Mouse (Mus musculus) embryonic facial prominence, embryonic 13.5 days (tissue): ENCODE measurements around the gene Fam187b. TPM values are rescaled to one million over a fixed set of nuclear protein-coding genes. Genes with fewer than 3 reads are reported as not detected.

Experiments used
- ATAC-seq: fragments of 200-750 bp; cut with Nextera tagmentation; 2 replicates; pipeline ENCODE4 v1.8.0; 2017; ENCODE audit warnings: low read depth; ENCODE audit not compliant: insufficient number of reproducible peaks, insufficient read depth, low FRiP score, low TSS enrichment
- H3K27ac ChIP-seq: fragments of 300-500 bp; sonication (generic); 2 replicates; pipeline ENCODE4 v1.5.1; 2015; ENCODE audit warnings: moderate library complexity, mild to moderate bottlenecking, inconsistent platforms
- H3K27me3 ChIP-seq: fragments of 300-500 bp; sonication (generic); 2 replicates; pipeline ENCODE4 v1.6.1; 2015; ENCODE audit warnings: mild to moderate bottlenecking, inconsistent platforms
- H3K36me3 ChIP-seq: fragments of 300-500 bp; sonication (generic); 2 replicates; pipeline ENCODE4 v1.6.1; 2015; ENCODE audit warnings: mild to moderate bottlenecking, inconsistent platforms
- H3K4me1 ChIP-seq: fragments of 300-500 bp; sonication (generic); 2 replicates; pipeline ENCODE4 v1.6.1; 2015; ENCODE audit warnings: inconsistent platforms
- H3K4me2 ChIP-seq: fragments of 300-500 bp; sonication (generic); 2 replicates; pipeline ENCODE4 v1.6.1; 2015; ENCODE audit warnings: moderate library complexity, mild to moderate bottlenecking, inconsistent platforms
- H3K4me3 ChIP-seq: fragments of 300-500 bp; sonication (generic); 2 replicates; pipeline ENCODE4 v1.5.1; 2015; ENCODE audit warnings: mild to moderate bottlenecking, inconsistent platforms
- H3K9ac ChIP-seq: fragments of 300-500 bp; sonication (generic); 2 replicates; pipeline ENCODE4 v1.6.1; 2015; ENCODE audit warnings: mild to moderate bottlenecking, inconsistent platforms
- H3K9me3 ChIP-seq: fragments of 300-500 bp; sonication (generic); 2 replicates; pipeline ENCODE4 v1.6.1; 2016; ENCODE audit warnings: inconsistent platforms
- WGBS: fragments of 180-500 bp; shearing (Covaris S2); methylation state at CpG from one replicate; pipeline ENCODE4 v1.1.7; 2015; ENCODE audit warnings: mixed read lengths; 5-methylcytosine and 5-hydroxymethylcytosine counted together
- polyA plus RNA-seq: library from polyadenylated mRNA; unstranded; fragments of >200 nt; fragmentation: Nextera tagmentation; extraction: Ambion mirVana; gene quantifications from 2 replicates; pipeline ENCODE4 v1.2.1, GENCODE M21; 2015

The Fam187b gene
- polyA plus RNA-seq, 1 experiment from 2014 or later = 1.5 TPM

GRCm38 (mm10) chr7:31030717-31031116, 57.1 kb downstream of the Fam187b start:
- 78% methylated on average over 2 of the region's 2 CpGs for WGBS
- H3K27me3 ChIP-seq = no peaks in the 10 kb centered on the region
- no peaks in the 10 kb centered on the region for H3K9me3 ChIP-seq
- no peaks in the 10 kb centered on the region for H3K4me1 ChIP-seq
- no peak overlapping the region for H3K9ac ChIP-seq
- ATAC-seq = no peak
- no peaks in the 10 kb centered on the region for H3K36me3 ChIP-seq
- no peak overlapping the region for H3K27ac ChIP-seq
- no peak overlapping the region for H3K4me3 ChIP-seq
- no peak overlapping the region for H3K4me2 ChIP-seq

GRCm38 (mm10) chr7:31031731-31032130, 58.1 kb downstream of the Fam187b start:
- WGBS = 76% methylated on average over 7 of the region's 7 CpGs
- Histone ChIP-seq H3K9ac (no peak overlapping the region), H3K27me3 (no peaks in the 10 kb centered on the region), H3K9me3 (no peaks in the 10 kb centered on the region), H3K4me3 (no peak overlapping the region), H3K36me3 (no peaks in the 10 kb centered on the region), H3K4me2 (no peak overlapping the region), H3K4me1 (no peaks in the 10 kb centered on the region), H3K27ac (no peak overlapping the region)
- ATAC-seq = no peak

GRCm38 (mm10) chr7:31033409-31034165, 60.0 kb downstream of the Fam187b start:
- H3K4me1 ChIP-seq = no peaks in the 10 kb centered on the region
- no peak overlapping the region for H3K27ac ChIP-seq
- H3K4me2 ChIP-seq = no peak overlapping the region
- ATAC-seq = no peak
- no peaks in the 10 kb centered on the region for H3K27me3 ChIP-seq
- no peak overlapping the region for H3K4me3 ChIP-seq
- no peaks in the 10 kb centered on the region for H3K36me3 ChIP-seq
- no peaks in the 10 kb centered on the region for H3K9me3 ChIP-seq
- no peak overlapping the region for H3K9ac ChIP-seq
- WGBS = 68% methylated on average over 9 of the region's 9 CpGs

GRCm38 (mm10) chr7:31034789-31035188, 61.2 kb downstream of the Fam187b start:
- ATAC-seq = no peak

GRCm38 (mm10) chr7:31035291-31035690, 61.7 kb downstream of the Fam187b start:
- Histone ChIP-seq H3K4me2 (no peak overlapping the region), H3K4me3 (no peak overlapping the region), H3K9me3 (no peaks in the 10 kb centered on the region), H3K36me3 (no peaks in the 10 kb centered on the region), H3K9ac (no peak overlapping the region), H3K4me1 (no peaks in the 10 kb centered on the region), H3K27me3 (peaks cover 11% of the 10 kb centered on the region), H3K27ac (no peak overlapping the region)
- WGBS = 81% methylated on average over 11 of the region's 11 CpGs
- no peak for ATAC-seq

More at GRCm38 (mm10) chr7:31034789-31035188, 61.2 kb downstream of the Fam187b start:
- Histone ChIP-seq H3K9ac (no peak overlapping the region), H3K9me3 (no peaks in the 10 kb centered on the region), H3K36me3 (no peaks in the 10 kb centered on the region), H3K4me1 (no peaks in the 10 kb centered on the region), H3K27ac (no peak overlapping the region), H3K4me2 (no peak overlapping the region), H3K27me3 (peaks cover 6% of the 10 kb centered on the region; the same call in 1 of the 2 replicates), H3K4me3 (no peak overlapping the region)
- WGBS = 66% methylated on average over 11 of the region's 11 CpGs

- H3K4me3 ChIP-seq = no peak overlapping the region
- ATAC-seq = no peak
- H3K27me3 ChIP-seq = peaks cover 26% of the 10 kb centered on the region
- H3K9me3 ChIP-seq = no peaks in the 10 kb centered on the region
- no peak overlapping the region for H3K9ac ChIP-seq
- H3K36me3 ChIP-seq = no peaks in the 10 kb centered on the region
- H3K4me2 ChIP-seq = no peak overlapping the region
- WGBS = 83% methylated on average over 7 of the region's 7 CpGs
- H3K4me1 ChIP-seq = peaks cover 5% of the 10 kb centered on the region
- H3K27ac ChIP-seq = no peak overlapping the region
Measured at GRCm38 (mm10) chr7:31036917-31037316, 63.3 kb downstream of the Fam187b start.

GRCm38 (mm10) chr7:31037675-31038074, 64.1 kb downstream of the Fam187b start:
- H3K27me3 ChIP-seq = peaks cover 34% of the 10 kb centered on the region
- no peaks in the 10 kb centered on the region for H3K9me3 ChIP-seq
- 71% methylated on average over 2 of the region's 2 CpGs for WGBS
- peaks cover 12% of the 10 kb centered on the region for H3K4me1 ChIP-seq
- H3K36me3 ChIP-seq = no peaks in the 10 kb centered on the region
- H3K9ac ChIP-seq = no peak overlapping the region
- no peak overlapping the region for H3K4me2 ChIP-seq
- ATAC-seq = no peak
- H3K4me3 ChIP-seq = no peak overlapping the region
- H3K27ac ChIP-seq = no peak overlapping the region

GRCm38 (mm10) chr7:31039011-31039410, 65.4 kb downstream of the Fam187b start:
- H3K4me1 ChIP-seq = peaks cover 13% of the 10 kb centered on the region
- H3K4me2 ChIP-seq = no peak overlapping the region
- H3K36me3 ChIP-seq = no peaks in the 10 kb centered on the region
- ATAC-seq = no peak
- no peaks in the 10 kb centered on the region for H3K9me3 ChIP-seq
- 81% methylated on average over 4 of the region's 4 CpGs for WGBS
- no peak overlapping the region for H3K27ac ChIP-seq
- H3K9ac ChIP-seq = no peak overlapping the region
- H3K4me3 ChIP-seq = no peak overlapping the region
- H3K27me3 ChIP-seq = peaks cover 47% of the 10 kb centered on the region

Other genes with a start within 250 kb of the Fam187b start
- 181 and 185 TPM in 2 replicates for gene Tmem147, start 244.2 kb upstream of the Fam187b start, polyA plus RNA-seq
- 0.74 and 0.90 TPM in 2 replicates for gene Gapdhs, start 230.1 kb upstream of the Fam187b start, polyA plus RNA-seq
- gene Sbsn, start 222.3 kb upstream of the Fam187b start, polyA plus RNA-seq = 2.5 and 3.3 TPM in 2 replicates
- gene Dmkn, start 210.0 kb upstream of the Fam187b start, polyA plus RNA-seq = 14.5 and 22.3 TPM in 2 replicates
- gene Krtdap, start 185.9 kb upstream of the Fam187b start, polyA plus RNA-seq = 72.6 and 127 TPM in 2 replicates
- not detected in 2 replicates for gene Ffar2, start 150.0 kb upstream of the Fam187b start, polyA plus RNA-seq
- gene Ffar3, start 117.6 kb upstream of the Fam187b start, polyA plus RNA-seq = not detected in 2 replicates
- not detected in 2 replicates for gene Ffar1, start 112.2 kb upstream of the Fam187b start, polyA plus RNA-seq
- 0.18 TPM in 1 of 2 replicates, not detected in the other for gene Cd22, start 93.4 kb upstream of the Fam187b start, polyA plus RNA-seq
- gene Mag, start 58.9 kb upstream of the Fam187b start, polyA plus RNA-seq = 0.34 and 0.49 TPM in 2 replicates
- gene Hamp2, start 49.1 kb upstream of the Fam187b start, polyA plus RNA-seq = 1.0 and 1.4 TPM in 2 replicates
- gene Hamp, start 29.8 kb upstream of the Fam187b start, polyA plus RNA-seq = not detected in 2 replicates
- 21.9 and 25.0 TPM in 2 replicates for gene Usf2, start 17.0 kb upstream of the Fam187b start, polyA plus RNA-seq
- 26.1 and 29.3 TPM in 2 replicates for gene Lsr, start 326 bp upstream of the Fam187b start, polyA plus RNA-seq
- 16.7 and 20.7 TPM in 2 replicates for gene Fxyd5, start 68.7 kb downstream of the Fam187b start, polyA plus RNA-seq
- gene Fxyd7, start 77.7 kb downstream of the Fam187b start, polyA plus RNA-seq = 18.3 and 23.1 TPM in 2 replicates
- gene Fxyd1, start 83.4 kb downstream of the Fam187b start, polyA plus RNA-seq = 50.0 and 59.2 TPM in 2 replicates
- gene Lgi4, start 85.6 kb downstream of the Fam187b start, polyA plus RNA-seq = 1.3 and 1.7 TPM in 2 replicates
- gene Fxyd3, start 102.9 kb downstream of the Fam187b start, polyA plus RNA-seq = 55.9 and 59.6 TPM in 2 replicates
- gene Hpn, start 141.5 kb downstream of the Fam187b start, polyA plus RNA-seq = 5.6 and 6.4 TPM in 2 replicates
- 4.3 and 4.8 TPM in 2 replicates for gene Scn1b, start 153.2 kb downstream of the Fam187b start, polyA plus RNA-seq
- gene Gramd1a, start 182.1 kb downstream of the Fam187b start, polyA plus RNA-seq = 82.6 and 84.8 TPM in 2 replicates